Mouse (Mus musculus): ENCODE results near the gene Tmem184b. TPM values are rescaled to one million over a fixed set of nuclear protein-coding genes. Genes with fewer than 3 reads are reported as not detected.
A peak's percentile ranks its signal among the peaks of the same experiment; 100 is the strongest.

Tmem184b gene
- total RNA-seq, 2 experiments from 2014 or later = 42.0 to 47.5 TPM

DNA sequence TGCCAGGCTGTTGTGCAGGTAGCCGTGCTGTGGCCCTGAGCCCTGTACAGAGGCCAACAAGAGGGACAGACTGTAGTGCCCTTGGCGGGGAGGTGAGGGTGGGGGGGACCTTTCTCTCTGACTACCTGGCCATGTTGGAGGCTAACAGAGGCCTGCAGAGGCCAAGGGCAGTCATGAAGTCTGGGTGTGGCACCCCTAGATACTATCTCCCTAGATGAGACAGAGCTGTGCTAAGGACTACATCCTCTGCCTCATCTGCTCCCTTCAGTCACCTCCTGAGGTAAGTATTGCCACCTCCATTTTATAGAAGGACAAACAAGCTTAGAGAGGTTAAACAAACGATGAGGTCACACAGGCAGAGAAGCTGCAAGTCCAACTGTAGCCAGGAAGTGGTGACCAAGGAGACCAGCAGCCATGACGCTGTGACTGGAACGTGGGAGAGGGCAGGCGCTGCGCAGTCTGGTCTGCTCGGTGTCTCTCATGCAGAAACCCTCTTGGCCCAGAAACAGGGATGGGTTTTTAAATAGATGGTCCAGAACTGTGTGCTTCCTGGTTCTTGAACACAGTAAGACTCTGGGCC lies 34.4 kb downstream of the Tmem184b start:
- no peak for DNase-seq

DNA sequence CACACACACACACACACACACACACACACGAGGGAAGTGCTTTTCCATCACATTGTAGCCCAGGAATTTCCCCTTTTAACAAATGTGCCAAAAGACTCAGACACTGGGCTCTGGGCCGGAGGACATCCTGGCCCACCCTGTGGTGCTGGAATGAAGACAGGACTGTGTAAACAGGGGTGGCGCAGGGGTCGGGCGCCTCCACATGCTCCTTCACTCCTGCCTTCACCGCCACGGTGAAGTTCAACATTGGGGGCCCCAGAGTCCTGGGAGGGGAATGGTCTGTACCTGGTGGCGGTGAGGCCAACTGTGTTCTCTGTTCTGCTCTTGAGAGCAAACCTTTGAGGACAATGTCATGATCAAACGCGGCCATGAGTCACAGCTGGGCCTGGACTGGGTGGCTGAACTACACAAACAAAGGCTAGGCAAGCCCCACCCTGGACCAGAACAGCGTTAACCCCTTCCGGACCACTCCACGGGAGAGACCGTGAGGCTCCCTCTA lies 35.0 kb downstream of the Tmem184b start:
- DNase-seq = no peak

DNA sequence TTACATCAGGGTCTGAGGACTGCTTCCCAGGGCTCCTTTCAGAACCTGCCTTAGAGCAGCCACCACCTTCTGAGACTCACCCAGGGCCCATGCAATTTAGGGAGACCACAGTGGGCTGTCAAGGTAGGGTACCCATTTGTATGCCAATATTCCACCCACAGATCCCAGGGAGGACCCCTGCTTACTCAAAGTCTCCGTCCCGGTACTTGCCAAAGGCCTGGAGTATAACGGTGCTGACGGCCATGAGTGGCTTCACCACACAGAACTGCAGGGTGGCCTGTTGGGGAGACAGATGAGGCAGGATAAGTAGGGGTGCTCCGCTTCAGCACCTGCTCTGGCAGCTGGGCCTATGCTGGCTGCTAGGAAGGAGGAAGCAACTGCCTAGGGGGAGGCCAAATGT lies 37.0 kb downstream of the Tmem184b start:
- no peak for DNase-seq

GRCm38 (mm10) chr15:79365068-79365467 lies 38.3 kb downstream of the Tmem184b start:
- DNase-seq = no peak

- DNase-seq = no peak
These were observed 39.2 kb downstream of the Tmem184b start for GRCm38 (mm10) chr15:79364120-79364519.

DNA sequence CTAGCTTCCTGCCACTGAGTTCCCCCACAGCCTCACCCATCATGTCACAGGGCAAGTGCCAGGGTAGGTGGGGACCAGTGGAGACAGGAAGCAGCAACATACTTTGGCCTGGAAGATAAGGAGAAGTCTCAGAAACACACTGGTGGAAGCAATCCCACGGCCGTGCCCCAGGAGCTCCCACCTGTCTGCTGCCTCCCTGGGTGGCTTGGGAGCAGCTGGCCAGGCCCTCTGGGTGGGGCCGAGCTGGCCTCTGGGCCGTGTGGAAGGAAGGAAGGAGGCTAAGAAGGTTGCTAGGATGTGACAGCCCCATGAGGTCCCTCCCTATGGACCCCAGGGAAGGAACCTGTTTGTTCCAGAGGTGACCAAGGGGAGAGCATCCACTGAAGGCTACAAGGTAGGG lies 42.3 kb downstream of the Tmem184b start:
- DNase-seq = no peak

DNA sequence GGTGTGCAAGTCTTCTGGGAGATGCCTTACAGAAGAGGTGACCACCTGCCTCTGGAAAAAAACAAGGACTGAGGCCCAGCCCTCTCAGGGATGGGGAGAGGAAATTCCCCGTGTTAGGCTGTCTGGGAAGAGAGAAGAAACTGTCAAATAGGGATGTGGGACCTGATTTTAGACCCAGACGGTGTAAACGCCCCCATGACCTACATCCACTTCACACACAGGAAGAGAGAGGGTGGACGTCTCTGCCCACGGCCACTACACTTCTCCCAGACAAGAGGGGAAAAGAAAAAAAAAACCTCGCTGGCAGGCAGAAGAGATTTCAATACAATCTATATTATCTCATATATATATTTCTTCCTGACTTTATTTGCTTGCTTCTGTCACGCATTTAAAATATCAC lies 43.0 kb downstream of the Tmem184b start:
- DNase-seq = no peak

DNA sequence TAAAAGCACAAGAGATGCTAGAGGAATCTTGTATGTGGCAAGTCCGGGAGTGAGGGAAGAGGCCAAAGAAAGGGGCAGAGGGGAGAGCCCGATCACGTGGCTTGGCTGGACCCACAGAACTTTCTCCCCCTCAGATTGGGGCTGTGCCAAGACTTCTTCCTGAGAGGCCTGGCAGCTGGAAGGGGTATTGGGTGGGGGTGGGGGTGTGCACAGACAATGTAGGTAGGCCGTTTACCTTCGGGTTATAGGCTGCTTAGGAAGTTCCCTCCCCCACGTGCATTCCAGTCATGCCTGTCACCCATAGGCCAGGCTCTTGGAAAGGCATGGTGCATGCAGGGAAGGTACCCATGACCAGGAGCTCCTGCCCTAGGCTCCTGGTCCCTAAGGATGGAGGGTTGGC lies 43.4 kb downstream of the Tmem184b start:
- DNase-seq = no peak

DNA sequence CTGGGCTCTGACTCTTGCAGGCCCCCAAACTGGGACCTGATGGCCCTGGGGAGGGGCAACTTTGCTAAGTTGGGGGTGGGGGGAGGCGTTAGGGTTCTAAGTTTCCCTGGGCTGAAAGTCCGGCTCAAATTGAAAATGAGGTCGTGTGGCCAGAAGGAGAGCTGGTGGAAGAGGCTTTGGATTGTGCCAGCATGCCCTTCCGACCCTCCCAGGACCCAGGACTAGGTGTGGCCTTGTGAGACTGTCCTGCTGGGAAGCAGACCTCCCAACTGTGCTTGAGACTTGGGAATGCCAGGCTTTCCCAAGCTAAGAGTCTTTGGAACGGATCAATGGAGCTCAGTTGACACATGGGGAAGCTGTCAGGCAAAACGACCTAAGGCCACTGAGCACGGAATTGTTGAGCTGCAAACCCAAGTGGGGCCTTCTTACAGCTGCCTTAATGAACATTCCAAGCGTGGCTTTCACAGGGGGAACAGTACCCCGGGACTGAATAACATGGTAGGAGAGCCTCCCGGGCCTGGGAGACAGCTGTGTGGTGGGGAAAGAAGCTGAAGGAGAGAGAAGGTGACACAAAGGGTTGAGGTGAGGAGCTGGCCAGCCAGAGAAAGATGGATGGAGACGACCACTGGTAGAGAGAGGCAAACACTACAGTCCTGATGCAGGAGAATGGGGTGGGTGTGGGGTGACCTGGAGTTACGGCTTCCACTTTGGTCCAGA lies 45.2 kb downstream of the Tmem184b start:
- DNase-seq = no peak

GRCm38 (mm10) chr15:79357036-79357911 lies 46.1 kb downstream of the Tmem184b start:
- DNase-seq = peak; percentile 74

DNA sequence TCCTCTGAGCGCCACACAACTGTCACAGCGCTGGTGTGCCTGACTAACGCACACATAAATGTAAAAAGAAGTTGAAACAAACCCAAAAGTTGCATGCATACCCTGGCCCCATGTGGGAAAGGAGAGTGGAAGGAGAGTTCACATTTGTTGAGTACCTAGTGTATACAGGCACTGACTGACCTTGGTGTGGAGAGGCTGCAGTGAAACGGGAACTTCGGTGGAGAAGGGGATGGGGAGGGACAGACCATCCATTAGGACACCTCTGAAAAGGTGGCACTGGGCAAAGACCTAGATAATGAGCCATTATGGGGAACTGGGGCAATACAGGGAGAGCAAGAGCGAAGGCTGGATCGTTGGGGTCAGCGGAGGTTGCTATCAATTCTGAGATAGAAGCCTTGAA lies 46.9 kb downstream of the Tmem184b start:
- no peak for DNase-seq

DNA sequence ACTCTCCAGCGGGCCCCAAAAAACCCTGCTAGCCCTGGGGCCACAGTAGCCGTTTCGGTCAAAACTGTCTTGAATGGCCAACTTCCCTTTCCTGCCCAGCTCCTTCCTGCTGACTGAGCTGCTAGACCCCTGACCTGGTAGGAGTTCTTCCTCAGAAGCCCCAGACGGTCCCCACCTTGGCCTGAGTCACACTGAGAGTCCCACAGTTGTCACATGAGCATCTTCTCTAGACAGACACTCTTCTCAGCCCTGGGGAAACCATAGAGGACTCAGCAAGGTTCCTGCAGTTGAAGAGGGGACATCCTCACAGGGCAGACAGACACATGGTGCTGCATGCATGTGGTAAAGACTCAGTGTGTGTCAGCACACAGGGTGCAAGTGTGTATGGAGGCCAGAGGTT lies 48.8 kb downstream of the Tmem184b start:
- DNase-seq = no peak

DNA sequence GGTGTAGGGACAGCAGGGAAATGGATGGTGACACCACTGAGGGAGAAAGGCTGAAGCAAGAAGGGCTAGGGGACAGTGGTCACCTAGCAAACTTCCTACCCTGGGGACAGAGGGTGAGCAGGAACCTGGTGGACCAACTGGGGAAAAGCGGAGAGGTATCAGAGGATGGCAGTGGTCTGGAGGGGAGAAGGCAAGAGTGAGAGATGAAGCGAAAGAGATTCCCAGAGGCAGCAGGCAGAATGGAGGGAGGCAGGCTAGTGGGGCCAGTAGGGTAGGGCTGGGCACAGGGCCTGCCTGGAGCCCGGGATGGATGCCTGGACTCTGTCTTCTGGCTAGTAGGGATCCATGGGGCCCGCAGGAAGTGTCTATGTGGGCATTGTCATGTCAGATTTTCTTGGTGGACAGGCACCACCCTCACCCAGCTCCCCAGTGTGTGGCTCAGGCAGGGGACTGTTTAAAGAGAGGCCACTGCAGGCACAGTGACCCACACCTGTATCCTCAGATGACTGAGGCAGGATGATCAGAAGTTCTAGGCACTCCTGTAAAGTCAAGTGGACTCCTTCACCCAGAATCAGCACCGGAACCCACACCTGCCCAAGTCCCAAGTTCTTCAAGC lies 49.6 kb downstream of the Tmem184b start:
- no peak for DNase-seq

- no peak for DNase-seq
These were observed 50.9 kb downstream of the Tmem184b start for GRCm38 (mm10) chr15:79352479-79352878.

DNA sequence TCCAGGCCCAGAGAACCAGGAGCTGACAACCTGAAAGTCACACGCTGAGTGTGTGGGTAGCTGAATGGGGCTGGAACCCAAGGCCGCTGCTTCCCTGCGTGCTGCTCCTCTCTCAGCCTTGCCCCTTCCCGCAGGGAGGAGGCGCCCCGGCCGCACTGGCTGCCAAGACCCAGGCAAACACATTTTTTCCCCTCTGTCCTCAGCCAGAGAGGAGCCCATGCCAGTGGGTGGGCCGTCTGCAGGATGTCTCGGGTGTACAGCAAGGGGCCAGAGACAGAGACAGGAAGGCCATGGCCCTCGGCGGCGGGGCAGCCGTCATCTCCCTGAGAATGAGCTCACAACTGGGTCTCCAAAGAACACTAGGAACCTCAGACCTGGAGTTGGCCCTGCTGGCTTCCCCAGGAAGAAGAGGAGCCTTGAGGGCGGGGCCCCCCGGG lies 52.0 kb downstream of the Tmem184b start:
- DNase-seq = peak; percentile 69

- DNase-seq = no peak
These were observed 52.5 kb downstream of the Tmem184b start for GRCm38 (mm10) chr15:79350866-79351265.

- no peak for DNase-seq
These were observed 54.7 kb downstream of the Tmem184b start for GRCm38 (mm10) chr15:79348651-79349050.

GRCm38 (mm10) chr15:79347845-79348506 lies 55.4 kb downstream of the Tmem184b start:
- peak; percentile 60 for DNase-seq

DNA sequence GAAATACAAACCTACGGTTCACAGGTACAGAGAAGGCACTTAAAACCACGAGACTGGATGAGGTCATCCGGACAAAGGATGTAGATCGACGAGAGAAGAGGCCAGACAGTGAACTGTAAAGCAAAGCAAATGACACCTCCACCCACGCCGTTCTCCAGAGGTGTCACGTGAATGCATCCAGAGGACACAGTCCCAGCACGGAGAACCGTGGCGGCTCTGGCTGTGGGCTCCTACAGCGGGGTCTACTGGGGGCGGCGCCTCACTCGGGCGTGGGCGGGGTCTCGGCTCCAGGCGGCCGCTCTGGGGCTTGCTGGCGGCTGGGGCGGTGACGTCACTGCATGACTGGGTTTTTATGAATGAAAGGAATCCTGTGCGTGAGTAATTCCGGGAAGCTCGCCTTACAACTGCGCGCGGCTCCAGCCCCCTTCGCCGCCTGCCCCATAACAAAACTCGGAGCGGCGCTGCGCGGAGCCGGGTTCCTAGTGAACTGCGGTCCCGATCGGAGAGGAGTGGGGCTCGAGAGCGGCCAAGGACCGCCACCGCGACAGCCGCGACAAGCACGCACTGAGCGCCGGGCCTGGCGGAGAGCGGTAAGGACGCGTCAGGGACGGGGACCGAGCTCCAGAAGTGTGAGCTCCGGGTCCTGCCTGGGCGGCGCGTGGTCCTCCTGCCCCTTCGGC lies 56.1 kb downstream of the Tmem184b start:
- peak; percentile 90 for DNase-seq

- DNase-seq = no peak
These were observed 57.1 kb downstream of the Tmem184b start, which contains the start of gene Maff for GRCm38 (mm10) chr15:79346051-79346793. Gene Maff (plus strand): TSS chr15:79346621.
